Mouse (Mus musculus) lung, postnatal 0 days (tissue): Measurements from ENCODE around the gene Ano4.

ENCODE experiments used
- CTCF ChIP-seq: IDR thresholded peaks from 2 replicates; pipeline ENCODE4 v1.5.1; 2016; ENCODE audit warnings: antibody characterized with exemption, mild to moderate bottlenecking
- EP300 ChIP-seq: IDR thresholded peaks from 2 replicates; pipeline ENCODE4 v1.6.1; 2016; ENCODE audit warnings: antibody characterized with exemption, mild to moderate bottlenecking, control low read depth

GRCm38 (mm10) chr10:88950297-88950653, 394.3 kb downstream of the Ano4 start:
- TF ChIP-seq EP300 (no peak), CTCF (no peak)
